Mouse (Mus musculus) forebrain, embryonic 11.5 days (tissue): ENCODE measurements at regions not wholly inside any gene's neighbourhood (a gene's known extent, or its start where the extent isn't known, plus 50 kb on each side); places are given as distances from the start of the nearest gene placed in this dataset.
A peak's percentile ranks its signal among the peaks of the same experiment; 100 is the strongest.

Source experiments
- ATAC-seq: fragments of 200-750 bp; cut with Nextera tagmentation; replicated peaks from 2 replicates; pipeline ENCODE4 v1.8.0; 2017; ENCODE audit warnings: moderate TSS enrichment; ENCODE audit not compliant: low FRiP score
- DNase-seq: peaks from one replicate; pipeline ENCODE4 v3.0.0-alpha.2; 2017; ENCODE audit warnings: low spot score
- H3K27ac ChIP-seq: fragments of 300-500 bp; sonication (generic); 2 replicates; pipeline ENCODE4 v1.5.1; 2014; ENCODE audit warnings: low read depth, low read length
- H3K27me3 ChIP-seq: fragments of 300-500 bp; sonication (generic); 2 replicates; pipeline ENCODE4 v1.6.1; 2014; ENCODE audit warnings: mild to moderate bottlenecking, low read length, mixed read lengths; ENCODE audit not compliant: control insufficient read depth, insufficient read depth
- H3K36me3 ChIP-seq: fragments of 300-500 bp; sonication (generic); 2 replicates; pipeline ENCODE4 v1.6.1; 2014; ENCODE audit warnings: mild to moderate bottlenecking, low read length, moderate library complexity, mixed read lengths; ENCODE audit not compliant: control insufficient read depth, insufficient read depth
- H3K4me1 ChIP-seq: fragments of 300-500 bp; sonication (generic); replicated peaks from 2 replicates; pipeline ENCODE4 v1.6.1; 2014; ENCODE audit warnings: low read length, mixed read lengths; ENCODE audit not compliant: control insufficient read depth, insufficient read depth
- H3K4me2 ChIP-seq: fragments of 300-500 bp; sonication (generic); 2 replicates; pipeline ENCODE4 v1.6.1; 2014; ENCODE audit warnings: low read depth, mild to moderate bottlenecking, low read length, moderate library complexity, mixed read lengths; ENCODE audit not compliant: severe bottlenecking
- H3K4me3 ChIP-seq: fragments of 300-500 bp; sonication (generic); 2 replicates; pipeline ENCODE4 v1.5.1; 2014; ENCODE audit warnings: low read depth, low read length
- H3K9ac ChIP-seq: fragments of 300-500 bp; sonication (generic); 2 replicates; pipeline ENCODE4 v1.6.1; 2014; ENCODE audit warnings: low read length
- H3K9me3 ChIP-seq: fragments of 300-500 bp; sonication (generic); 2 replicates; pipeline ENCODE4 v1.6.1; 2016; ENCODE audit warnings: low read length, mixed read lengths; ENCODE audit not compliant: control insufficient read depth
- WGBS: fragments of 180-500 bp; shearing (Covaris S2); extraction: QIAGEN DNeasy Blood & Tissue Kit; methylation state at CpG from one replicate; pipeline ENCODE4 v1.1.7; 2014; 5-methylcytosine and 5-hydroxymethylcytosine counted together

GRCm38 (mm10) chr8:6334254-6334993, 1229.3 kb upstream of the Slc10a2 start:
- Histone ChIP-seq H3K9me3 (no peaks in the 10 kb centered on the region), H3K36me3 (no peaks in the 10 kb centered on the region), H3K4me1 (no peaks in the 10 kb centered on the region), H3K4me3 (no peak overlapping the region), H3K4me2 (no peak overlapping the region), H3K27me3 (no peaks in the 10 kb centered on the region), H3K9ac (no peak overlapping the region), H3K27ac (no peak overlapping the region)
- ATAC-seq (no peak), DNase-seq (no peak)
- 86% methylated on average over 3 of the region's 3 CpGs for WGBS

DNA sequence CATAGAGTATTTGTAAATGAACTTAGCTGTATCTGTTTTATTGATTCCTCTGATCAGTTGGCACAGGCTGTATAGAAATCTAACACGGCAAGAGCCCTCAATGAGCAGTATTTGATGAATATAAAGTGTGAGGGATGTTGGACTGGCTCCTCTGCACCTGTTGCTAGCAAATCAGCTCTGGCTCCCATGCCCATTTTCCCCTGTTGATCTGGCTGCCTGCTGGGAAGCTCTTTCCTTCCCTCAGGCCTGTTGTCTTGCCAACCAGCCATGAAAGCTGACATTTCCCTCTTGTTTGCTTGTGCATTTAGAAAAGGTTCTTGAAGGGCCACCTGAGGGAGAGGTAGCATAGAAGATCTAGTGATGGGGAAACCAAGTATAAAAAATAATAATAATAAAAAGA, 1216.2 kb upstream of the Slc10a2 start:
- ATAC-seq (no peak), DNase-seq (no peak)
- no peaks in the 10 kb centered on the region; the same call in 1 of the 2 replicates for H3K4me1 ChIP-seq
- no peaks in the 10 kb centered on the region for H3K27me3 ChIP-seq
- no peaks in the 10 kb centered on the region for H3K36me3 ChIP-seq
- no peak overlapping the region for H3K4me3 ChIP-seq
- no peak overlapping the region for H3K9ac ChIP-seq
- no peaks in the 10 kb centered on the region for H3K9me3 ChIP-seq
- H3K27ac ChIP-seq, result no peak overlapping the region
- 57% methylated on average over 1 of the region's 1 CpGs for WGBS
- no peak overlapping the region for H3K4me2 ChIP-seq

DNA sequence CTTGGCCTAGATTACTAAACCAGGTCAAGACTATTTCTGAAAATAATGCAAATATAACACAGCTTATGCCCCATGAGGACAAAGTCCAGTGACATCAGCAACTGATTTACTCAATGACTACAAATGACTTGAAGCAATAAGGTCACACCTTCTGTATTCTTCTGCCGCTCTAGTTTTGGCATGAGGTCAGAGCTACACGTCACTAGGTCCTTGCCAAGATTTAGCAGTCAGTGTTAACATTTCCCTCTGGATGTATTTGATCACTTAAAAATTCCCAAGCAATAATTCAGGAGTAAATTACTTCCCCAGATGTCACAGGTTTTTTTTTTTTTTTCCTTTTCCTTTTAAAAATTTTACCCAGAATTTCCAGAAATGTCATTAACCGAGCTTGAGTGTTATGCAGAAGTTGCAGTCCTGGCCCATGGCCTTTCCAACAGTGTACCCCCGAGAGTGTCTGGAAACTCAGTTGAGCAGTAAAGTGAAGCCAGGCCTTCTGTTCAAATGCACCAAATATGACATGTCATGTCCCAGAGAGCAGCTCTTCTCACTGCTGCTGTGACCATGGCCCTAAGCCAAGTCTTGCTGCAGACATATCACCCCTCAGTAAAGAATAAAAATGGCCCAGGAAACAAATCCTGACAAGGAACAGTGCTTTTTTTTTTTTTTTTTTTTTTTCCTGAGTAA, 1210.2 kb upstream of the Slc10a2 start:
- 90% methylated on average over 4 of the region's 4 CpGs for WGBS
- Histone ChIP-seq H3K9me3 (no peaks in the 10 kb centered on the region), H3K4me3 (no peak overlapping the region), H3K27me3 (no peaks in the 10 kb centered on the region), H3K4me2 (no peak overlapping the region), H3K36me3 (no peaks in the 10 kb centered on the region), H3K27ac (no peak overlapping the region), H3K4me1 (no peaks in the 10 kb centered on the region), H3K9ac (no peak overlapping the region)
- ATAC-seq (no peak), DNase-seq (no peak)

DNA sequence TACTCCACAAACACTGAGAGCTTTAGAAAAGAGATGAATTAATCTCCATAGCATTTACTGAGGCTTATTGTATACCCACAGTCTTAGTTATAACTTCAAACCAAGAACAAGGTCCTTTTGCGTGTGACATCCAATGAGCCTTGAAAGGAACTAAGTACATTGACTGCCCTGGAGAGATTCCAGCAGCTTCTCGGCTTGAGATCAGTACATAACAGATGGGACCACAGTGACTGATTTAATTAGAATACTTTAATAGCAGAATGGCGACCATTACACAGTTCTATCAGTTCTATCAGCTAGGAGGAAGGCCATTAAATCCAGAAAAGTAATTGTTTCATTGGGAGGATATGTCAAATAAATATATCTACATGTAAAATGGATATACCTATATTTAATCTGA, 1183.7 kb upstream of the Slc10a2 start:
- WGBS, result 52% methylated on average over 3 of the region's 3 CpGs
- H3K9me3 ChIP-seq, result no peaks in the 10 kb centered on the region
- H3K4me3 ChIP-seq, result no peak overlapping the region
- no peak overlapping the region for H3K4me2 ChIP-seq
- DNase-seq (no peak), ATAC-seq (peak; percentile 49; the same call in 1 of the 2 replicates)
- H3K27ac ChIP-seq, result no peak overlapping the region
- no peaks in the 10 kb centered on the region for H3K36me3 ChIP-seq
- no peaks in the 10 kb centered on the region for H3K4me1 ChIP-seq
- H3K9ac ChIP-seq, result no peak overlapping the region
- no peaks in the 10 kb centered on the region for H3K27me3 ChIP-seq

- Histone ChIP-seq H3K4me2 (no peak overlapping the region), H3K4me1 (no peaks in the 10 kb centered on the region), H3K9ac (no peak overlapping the region), H3K27me3 (no peaks in the 10 kb centered on the region), H3K9me3 (no peaks in the 10 kb centered on the region), H3K27ac (no peak overlapping the region), H3K36me3 (no peaks in the 10 kb centered on the region), H3K4me3 (no peak overlapping the region)
- 82% methylated on average over 1 of the region's 1 CpGs for WGBS
- ATAC-seq, result no peak
- DNase-seq, result no peak
These were observed 1174.8 kb upstream of the Slc10a2 start for GRCm38 (mm10) chr8:6279903-6280302.
